ENCODE assay signal across 12 mouse cellular contexts in the genomic region with DNA sequence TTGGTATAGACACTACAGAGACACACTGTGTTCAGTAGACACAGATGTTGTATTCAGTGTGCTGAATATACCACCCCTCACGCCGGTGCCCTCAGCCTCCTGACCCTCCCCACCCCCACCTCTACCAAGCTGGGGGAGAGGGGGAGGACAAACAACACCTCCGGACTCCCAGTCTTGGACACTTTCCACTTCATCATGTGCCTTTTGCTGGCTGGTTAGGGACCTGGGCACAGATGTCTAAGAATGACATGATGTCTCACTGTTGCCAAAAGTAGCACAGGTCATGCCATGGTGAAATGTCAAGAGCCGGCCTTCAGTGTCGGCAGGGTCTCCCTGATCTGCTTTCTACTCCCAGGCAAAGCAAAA. TPM values are rescaled to one million over a fixed set of nuclear protein-coding genes. Genes with fewer than 3 reads are reported as not detected.
DNase-seq lines count a peak whose midpoint lies in the region; ATAC-seq lines count a peak whose summit lies in the region.
"Had no signal": no experiment of that assay in that cellular context is flagged by ENCODE, and none has a peak within 500 bp of the region (broad histone marks: within the 10 kb centered on the region; RNA-seq: fewer than 3 reads in every experiment).

No protein-coding gene starts in this region.

- no peak overlapping the region for H3K9ac ChIP-seq in embryonic facial prominence, embryonic 13.5 days

- 16% methylated on average over 5 of the region's 5 CpGs for WGBS in embryonic facial prominence, embryonic 13.5 days
- 23% methylated on average over 5 of the region's 5 CpGs for WGBS in limb, embryonic 10.5 days

- peak overlapping the region; percentile 93 for H3K27ac ChIP-seq in embryonic facial prominence, embryonic 13.5 days
- peak overlapping the region; percentile 91 for H3K27ac ChIP-seq in limb, embryonic 10.5 days

- no peaks in the 10 kb centered on the region for H3K27me3 ChIP-seq in embryonic facial prominence, embryonic 13.5 days
- H3K27me3 ChIP-seq in limb, embryonic 10.5 days (ENCODE audit: low read depth, poor library complexity, severe bottlenecking) = no peaks in the 10 kb centered on the region
- H3K27me3 ChIP-seq: Patski had no signal

- H3K36me3 ChIP-seq in embryonic facial prominence, embryonic 13.5 days = no peaks in the 10 kb centered on the region
- no peaks in the 10 kb centered on the region for H3K36me3 ChIP-seq in limb, embryonic 10.5 days

- H3K9me3 ChIP-seq in embryonic facial prominence, embryonic 13.5 days = no peaks in the 10 kb centered on the region
- no peaks in the 10 kb centered on the region for H3K9me3 ChIP-seq in limb, embryonic 10.5 days (replicated peaks)

- H3K4me2 ChIP-seq in embryonic facial prominence, embryonic 13.5 days = no peak overlapping the region

- ATAC-seq in embryonic facial prominence, embryonic 13.5 days (ENCODE audit: insufficient number of reproducible peaks, insufficient read depth, low FRiP score, low TSS enrichment, low read depth) = no peak
- ATAC-seq in frontal cortex, adult (ENCODE audit: low TSS enrichment) = no peak
- ATAC-seq: Patski had no signal

- no peak overlapping the region for H3K4me3 ChIP-seq in embryonic facial prominence, embryonic 13.5 days
- peak overlapping the region; percentile 19 for H3K4me3 ChIP-seq in limb, embryonic 10.5 days

- DNase-seq in kidney, adult 11 months = peak; percentile 25
- DNase-seq in kidney, postnatal 4 days = no peak
- DNase-seq in adipocyte (ENCODE audit: low spot score) = peak; percentile 70
- DNase-seq in limb, embryonic 10.5 days (ENCODE audit: low spot score) = peak; percentile 46
- DNase-seq in left cerebral cortex, adult 8-10 months (ENCODE audit: low spot score in 2 of 2) = no peak
- DNase-seq in thymus, adult 18-20 months = no peak
- DNase-seq: cerebellum, adult 9-10 months; thymus, postnatal 25 days had no signal

- H3K4me1 ChIP-seq in embryonic facial prominence, embryonic 13.5 days = peaks cover 49% of the 10 kb centered on the region
- H3K4me1 ChIP-seq in limb, embryonic 10.5 days = peaks cover 65% of the 10 kb centered on the region

RNA-seq across cellular contexts. Expression of a gene that starts 19.1 kb away (rescaled TPM):
- 2.1 and 2.8 TPM in 2 replicates for polyA plus RNA-seq in embryonic facial prominence, embryonic 13.5 days (2015; fragmentation: Nextera tagmentation; extraction: Ambion mirVana)
- polyA plus RNA-seq in limb, embryonic 10.5 days (2016; fragmentation: Nextera tagmentation; extraction: Ambion mirVana) = 1.5 and 5.6 TPM in 2 replicates
- total RNA-seq in left cerebral cortex, adult 8-10 months (2022) = not detected
- total RNA-seq: layer of hippocampus, adult 8-10 months had no signal
- polyA plus RNA-seq: Patski had no signal

RNA-seq across cellular contexts. Expression of a gene that starts 36.2 kb away (rescaled TPM):
- 49.2 and 50.9 TPM in 2 replicates for polyA plus RNA-seq in embryonic facial prominence, embryonic 13.5 days (2015; fragmentation: Nextera tagmentation; extraction: Ambion mirVana)
- 68.2 and 71.3 TPM in 2 replicates for polyA plus RNA-seq in limb, embryonic 10.5 days (2016; fragmentation: Nextera tagmentation; extraction: Ambion mirVana)
- 10 to 100 TPM; 25.7 to 32.0 (median 29.2) TPM for total RNA-seq in left cerebral cortex, adult 8-10 months (2022)

RNA-seq across cellular contexts. Expression of a gene that starts 42.7 kb away (rescaled TPM):
- 86.0 and 102 TPM in 2 replicates for polyA plus RNA-seq in embryonic facial prominence, embryonic 13.5 days (2015; fragmentation: Nextera tagmentation; extraction: Ambion mirVana)
- 40.6 and 44.3 TPM in 2 replicates for polyA plus RNA-seq in limb, embryonic 10.5 days (2016; fragmentation: Nextera tagmentation; extraction: Ambion mirVana)
- total RNA-seq in left cerebral cortex, adult 8-10 months (2022) = 1 to 10 TPM; 3.7 to 5.1 (median 4.5) TPM
- polyA plus RNA-seq: Patski had no signal

Comparison
In these comparisons a context has a peak if more than half of its experiments do, and no peak if none do; other contexts are left out.
1. DNase-seq: peak in kidney, adult 11 months (single experiment), adipocyte (single experiment) and limb, embryonic 10.5 days (single experiment); none in kidney, postnatal 4 days (0 of 2), left cerebral cortex, adult 8-10 months (0 of 2) and thymus, adult 18-20 months (0 of 2).